Mouse (Mus musculus) forebrain, embryonic 16.5 days (tissue): ENCODE measurements around the gene Fgfr2. TPM values are rescaled to one million over a fixed set of nuclear protein-coding genes. Genes with fewer than 3 reads are reported as not detected.
A peak's percentile ranks its signal among the peaks of the same experiment; 100 is the strongest.

Experiments used
- ATAC-seq: fragments of 200-750 bp; cut with Nextera tagmentation; 2 replicates; pipeline ENCODE4 v1.8.0; 2017; ENCODE audit warnings: mild to moderate bottlenecking, moderate library complexity
- H3K27ac ChIP-seq: fragments of 300-500 bp; sonication (generic); 2 replicates; pipeline ENCODE4 v1.5.1; 2014; ENCODE audit warnings: low read length, control low read depth
- H3K27me3 ChIP-seq: fragments of 300-500 bp; sonication (generic); replicated peaks from 2 replicates; pipeline ENCODE4 v1.6.1; 2014; ENCODE audit warnings: low read length; ENCODE audit not compliant: control insufficient read depth, insufficient read depth
- H3K36me3 ChIP-seq: fragments of 300-500 bp; sonication (generic); 2 replicates; pipeline ENCODE4 v1.6.1; 2014; ENCODE audit not compliant: control insufficient read depth, insufficient read depth
- H3K4me1 ChIP-seq: fragments of 300-500 bp; sonication (generic); replicated peaks from 2 replicates; pipeline ENCODE4 v1.6.1; 2014; ENCODE audit warnings: low read length; ENCODE audit not compliant: control insufficient read depth, insufficient read depth
- H3K4me2 ChIP-seq: fragments of 300-500 bp; sonication (generic); 2 replicates; pipeline ENCODE4 v1.6.1; 2014; ENCODE audit warnings: mild to moderate bottlenecking, low read length, control low read depth
- H3K4me3 ChIP-seq: fragments of 300-500 bp; sonication (generic); replicated peaks from 2 replicates; pipeline ENCODE4 v1.5.1; 2014; ENCODE audit warnings: mild to moderate bottlenecking, low read length, control low read depth
- H3K9ac ChIP-seq: fragments of 300-500 bp; sonication (generic); replicated peaks from 2 replicates; pipeline ENCODE4 v1.6.1; 2014; ENCODE audit warnings: low read depth, low read length, control low read depth
- H3K9me3 ChIP-seq: fragments of 300-500 bp; sonication (generic); 2 replicates; pipeline ENCODE4 v1.6.1; 2016; ENCODE audit warnings: low read length; ENCODE audit not compliant: control insufficient read depth
- WGBS: fragments of 180-500 bp; shearing (Covaris S2); extraction: QIAGEN DNeasy Blood & Tissue Kit; methylation state at CpG from one replicate; pipeline ENCODE4 v1.1.7; 2014; 5-methylcytosine and 5-hydroxymethylcytosine counted together
- polyA plus RNA-seq: library from polyadenylated mRNA; unstranded; fragments of >200 nt; fragmentation: Nextera tagmentation; extraction: Ambion mirVana; gene quantifications from 2 replicates; pipeline ENCODE4 v1.2.1, GENCODE M21; 2015

Gene Fgfr2
- polyA plus RNA-seq, 1 experiment from 2014 or later: 39.2 TPM

DNA sequence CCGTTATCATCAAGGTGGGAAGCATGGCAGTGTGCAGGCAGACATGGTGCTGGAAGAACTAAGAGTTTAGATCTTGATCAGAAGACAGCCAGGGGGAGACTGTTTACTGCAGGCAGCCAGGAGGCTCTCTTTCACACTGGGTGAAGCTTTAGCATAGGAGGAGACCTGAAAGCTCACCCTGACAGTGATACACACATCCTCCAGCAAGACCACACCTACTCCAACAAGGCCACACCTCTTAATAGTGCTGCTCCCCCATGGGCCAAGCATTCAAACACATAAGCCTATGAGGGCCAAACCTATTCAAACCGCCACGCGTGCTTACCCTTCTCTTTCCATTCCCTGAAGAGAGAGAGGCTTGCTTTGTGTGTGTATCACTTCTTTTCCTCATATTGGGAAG is 2559.9 kb downstream of the Fgfr2 start:
- Histone ChIP-seq H3K4me1 (peaks cover 2% of the 10 kb centered on the region), H3K27me3 (no peaks in the 10 kb centered on the region), H3K4me3 (no peak overlapping the region), H3K9me3 (no peaks in the 10 kb centered on the region), H3K4me2 (no peak overlapping the region), H3K36me3 (no peaks in the 10 kb centered on the region), H3K27ac (no peak overlapping the region), H3K9ac (no peak overlapping the region)
- ATAC-seq: no peak
- 92% methylated on average over 4 of the region's 4 CpGs for WGBS

DNA sequence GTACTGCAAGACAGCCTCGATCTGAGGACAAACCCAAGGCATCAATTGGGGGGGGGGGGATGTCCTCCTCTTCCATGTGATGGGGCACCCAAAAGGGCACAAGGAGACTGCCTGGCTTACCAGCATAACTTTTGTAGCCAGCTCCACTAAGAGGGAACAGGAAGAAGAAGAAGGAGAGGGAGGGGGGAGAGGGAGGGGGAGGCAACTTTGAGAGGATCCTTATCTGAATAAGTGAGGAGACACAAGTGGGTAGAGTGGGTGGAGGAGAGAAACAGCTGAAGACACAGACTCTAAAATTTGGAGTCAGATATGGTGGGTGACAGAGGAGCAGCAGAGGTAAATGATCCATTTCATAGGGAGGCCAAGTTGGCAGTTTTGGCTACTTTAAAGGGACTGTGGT is 2562.2 kb downstream of the Fgfr2 start:
- ATAC-seq: no peak
- H3K27ac ChIP-seq: no peak overlapping the region
- 77% methylated on average over 1 of the region's 1 CpGs for WGBS
- H3K27me3 ChIP-seq: no peaks in the 10 kb centered on the region
- H3K4me2 ChIP-seq: no peak overlapping the region
- H3K4me3 ChIP-seq: no peak overlapping the region
- peaks cover 2% of the 10 kb centered on the region for H3K4me1 ChIP-seq
- no peak overlapping the region for H3K9ac ChIP-seq
- no peaks in the 10 kb centered on the region for H3K9me3 ChIP-seq
- no peaks in the 10 kb centered on the region for H3K36me3 ChIP-seq

- Histone ChIP-seq H3K4me3 (no peak overlapping the region), H3K27ac (no peak overlapping the region), H3K9me3 (no peaks in the 10 kb centered on the region), H3K9ac (no peak overlapping the region), H3K4me1 (peaks cover 4% of the 10 kb centered on the region; the same call in 1 of the 2 replicates), H3K36me3 (no peaks in the 10 kb centered on the region), H3K4me2 (no peak overlapping the region), H3K27me3 (no peaks in the 10 kb centered on the region)
- no peak for ATAC-seq
- WGBS: 77% methylated on average over 4 of the region's 4 CpGs
Observed at GRCm38 (mm10) chr7:130558592-130558991, 2564.6 kb downstream of the Fgfr2 start.

GRCm38 (mm10) chr7:130555597-130555996 is 2567.6 kb downstream of the Fgfr2 start:
- H3K4me2 ChIP-seq: no peak overlapping the region
- no peak overlapping the region for H3K27ac ChIP-seq
- no peak overlapping the region for H3K4me3 ChIP-seq
- H3K9ac ChIP-seq: no peak overlapping the region
- 26% methylated on average over 5 of the region's 5 CpGs for WGBS
- H3K27me3 ChIP-seq: no peaks in the 10 kb centered on the region
- no peaks in the 10 kb centered on the region for H3K36me3 ChIP-seq
- ATAC-seq: no peak
- peaks cover 13% of the 10 kb centered on the region; the same call in 1 of the 2 replicates for H3K4me1 ChIP-seq
- H3K9me3 ChIP-seq: no peaks in the 10 kb centered on the region

DNA sequence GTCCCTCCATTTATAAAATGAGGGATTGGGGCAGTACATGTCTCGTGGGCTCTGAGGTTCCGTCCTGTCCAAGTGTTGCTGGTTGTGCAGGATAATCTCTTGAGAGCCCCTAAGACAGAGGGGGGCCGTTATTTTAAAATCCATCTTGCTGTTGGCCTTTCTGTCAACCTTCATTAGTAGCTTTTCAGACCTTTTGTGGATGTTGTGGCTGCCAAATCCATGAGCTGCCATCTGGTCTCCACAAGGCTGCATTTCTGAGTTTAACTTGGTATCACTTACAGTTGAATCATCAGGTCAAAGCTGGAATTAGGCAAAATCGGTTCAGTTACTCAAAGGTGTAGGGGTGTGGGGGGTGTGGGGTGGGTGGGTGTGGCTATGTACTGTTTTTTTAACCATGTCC is 2569.8 kb downstream of the Fgfr2 start:
- Histone ChIP-seq H3K4me1 (peaks cover 13% of the 10 kb centered on the region; the same call in 1 of the 2 replicates), H3K4me3 (no peak overlapping the region), H3K4me2 (no peak overlapping the region), H3K27ac (no peak overlapping the region), H3K9me3 (no peaks in the 10 kb centered on the region), H3K36me3 (no peaks in the 10 kb centered on the region), H3K27me3 (no peaks in the 10 kb centered on the region), H3K9ac (no peak overlapping the region)
- 41% methylated on average over 4 of the region's 4 CpGs for WGBS
- no peak for ATAC-seq

GRCm38 (mm10) chr7:130552780-130553179 is 2570.4 kb downstream of the Fgfr2 start:
- Histone ChIP-seq H3K36me3 (no peaks in the 10 kb centered on the region), H3K27me3 (no peaks in the 10 kb centered on the region), H3K4me3 (no peak overlapping the region), H3K4me2 (no peak overlapping the region), H3K9me3 (no peaks in the 10 kb centered on the region), H3K9ac (no peak overlapping the region), H3K27ac (no peak overlapping the region), H3K4me1 (peaks cover 13% of the 10 kb centered on the region; the same call in 1 of the 2 replicates)
- no peak for ATAC-seq
- 47% methylated on average over 5 of the region's 5 CpGs for WGBS

DNA sequence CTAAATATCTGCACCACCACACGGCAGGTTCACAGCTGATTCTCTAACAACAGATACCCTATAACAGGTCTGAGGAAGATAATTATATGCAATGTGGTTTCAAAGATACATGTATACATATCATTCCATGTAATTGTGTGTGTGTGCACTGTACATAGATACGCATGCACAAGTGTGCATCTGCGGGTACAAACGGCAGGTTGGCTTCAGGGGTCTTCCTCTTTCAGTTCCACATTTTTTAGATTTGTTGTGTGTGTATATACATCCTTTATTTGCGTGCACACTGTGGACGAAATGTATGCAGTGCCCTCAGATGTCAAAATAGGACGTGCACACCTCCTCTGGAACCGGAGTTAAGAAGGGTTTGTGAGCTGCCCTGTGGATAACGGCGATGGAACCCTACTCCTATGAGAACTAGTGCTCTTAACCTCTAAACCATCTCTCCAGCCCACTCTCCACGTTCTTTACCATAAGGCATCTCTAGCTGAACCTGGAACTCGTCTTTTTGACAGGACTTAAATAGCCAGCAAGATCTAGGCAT is 2575.4 kb downstream of the Fgfr2 start:
- Histone ChIP-seq H3K9me3 (no peaks in the 10 kb centered on the region), H3K4me2 (peak overlapping the region; percentile 10; the same call in 1 of the 2 replicates), H3K36me3 (no peaks in the 10 kb centered on the region; the same call in 1 of the 2 replicates), H3K9ac (no peak overlapping the region), H3K27ac (no peak overlapping the region), H3K4me3 (peak overlapping the region; percentile 95), H3K4me1 (peaks cover 19% of the 10 kb centered on the region), H3K27me3 (no peaks in the 10 kb centered on the region)
- ATAC-seq: peak; percentile 3; the same call in 1 of the 2 replicates
- 85% methylated on average over 12 of the region's 12 CpGs for WGBS

- H3K4me2 ChIP-seq: peak overlapping the region; percentile 86
- no peaks in the 10 kb centered on the region for H3K9me3 ChIP-seq
- peak; percentile 96 for ATAC-seq
- peaks cover 4% of the 10 kb centered on the region; the same call in 1 of the 2 replicates for H3K36me3 ChIP-seq
- H3K27ac ChIP-seq: peak overlapping the region; percentile 97
- peak overlapping the region; percentile 95 for H3K4me3 ChIP-seq
- under 1% methylated on average over 82 of the region's 84 CpGs for WGBS
- H3K4me1 ChIP-seq: peaks cover 18% of the 10 kb centered on the region
- peak overlapping the region; percentile 90 for H3K9ac ChIP-seq
- H3K27me3 ChIP-seq: no peaks in the 10 kb centered on the region
Observed at GRCm38 (mm10) chr7:130546791-130547484, 2576.2 kb downstream of the Fgfr2 start.

GRCm38 (mm10) chr7:130546421-130546790 is 2576.7 kb downstream of the Fgfr2 start:
- Histone ChIP-seq H3K9me3 (no peaks in the 10 kb centered on the region), H3K9ac (peak overlapping the region; percentile 90), H3K27ac (peak overlapping the region; percentile 97), H3K36me3 (peaks cover 4% of the 10 kb centered on the region; the same call in 1 of the 2 replicates), H3K4me2 (peak overlapping the region; percentile 86), H3K4me3 (peak overlapping the region; percentile 95), H3K4me1 (peaks cover 18% of the 10 kb centered on the region), H3K27me3 (no peaks in the 10 kb centered on the region)
- 6% methylated on average over 7 of the region's 7 CpGs for WGBS
- peak; percentile 46; the same call in 1 of the 2 replicates for ATAC-seq
